Mouse (Mus musculus) thymus, postnatal 4 days (tissue): Measurements from ENCODE around the gene Secisbp2.
"Not testable (repeated sequence)": the region's sequence is repeated elsewhere in the genome, so short reads cannot be mapped to it uniquely, and the experiment has no call there.

Experiments used
- DNase-seq: peaks from one replicate; pipeline ENCODE4 v3.0.0; 2021

The Secisbp2 gene

GRCm38 (mm10) chr13:51651408-51652064 lies at the start of gene Secisbp2:
Secisbp2 (plus strand) TSS chr13:51651697.
- peak; percentile 96 for DNase-seq

GRCm38 (mm10) chr13:51602764-51603163 lies 48.7 kb upstream of the Secisbp2 start:
- no peak for DNase-seq

GRCm38 (mm10) chr13:51603221-51603893 lies 48.1 kb upstream of the Secisbp2 start:
- DNase-seq = no peak

- DNase-seq = no peak
Measured at GRCm38 (mm10) chr13:51603894-51604244, 47.6 kb upstream of the Secisbp2 start.

GRCm38 (mm10) chr13:51609231-51609630 lies 42.3 kb upstream of the Secisbp2 start:
- no peak for DNase-seq

- no peak for DNase-seq
Measured at GRCm38 (mm10) chr13:51611060-51611459, 40.4 kb upstream of the Secisbp2 start.

- DNase-seq = no peak
Measured at GRCm38 (mm10) chr13:51611500-51611899, 40.0 kb upstream of the Secisbp2 start.

- DNase-seq = no peak
Measured at GRCm38 (mm10) chr13:51615815-51616214, 35.7 kb upstream of the Secisbp2 start.

- DNase-seq = no peak
Measured at GRCm38 (mm10) chr13:51616417-51617044, 35.0 kb upstream of the Secisbp2 start.

- DNase-seq = no peak
Measured at GRCm38 (mm10) chr13:51617306-51617705, 34.2 kb upstream of the Secisbp2 start.

GRCm38 (mm10) chr13:51617861-51618260 lies 33.6 kb upstream of the Secisbp2 start:
- DNase-seq = peak; percentile 68

- no peak for DNase-seq
Measured at GRCm38 (mm10) chr13:51618602-51619001, 32.9 kb upstream of the Secisbp2 start.

GRCm38 (mm10) chr13:51622626-51623025 lies 28.9 kb upstream of the Secisbp2 start:
- no peak for DNase-seq

- DNase-seq = no peak
Measured at GRCm38 (mm10) chr13:51623678-51624077, 27.8 kb upstream of the Secisbp2 start.

- DNase-seq = no peak
Measured at GRCm38 (mm10) chr13:51628273-51628848, 23.1 kb upstream of the Secisbp2 start.

- no peak for DNase-seq
Measured at GRCm38 (mm10) chr13:51631354-51631992, 20.0 kb upstream of the Secisbp2 start.

GRCm38 (mm10) chr13:51632560-51633218 lies 18.8 kb upstream of the Secisbp2 start:
- no peak for DNase-seq

- not testable (repeated sequence) for DNase-seq
Measured at GRCm38 (mm10) chr13:51635384-51635783, 16.1 kb upstream of the Secisbp2 start.

- peak; percentile 44 for DNase-seq
Measured at GRCm38 (mm10) chr13:51638958-51639357, 12.5 kb upstream of the Secisbp2 start.

GRCm38 (mm10) chr13:51641424-51641823 lies 10.1 kb upstream of the Secisbp2 start:
- DNase-seq = no peak

- DNase-seq = no peak
Measured at GRCm38 (mm10) chr13:51642171-51642778, 9.2 kb upstream of the Secisbp2 start.
